Mouse (Mus musculus) embryonic facial prominence, embryonic 15.5 days (tissue): ENCODE results near the gene Rims1. TPM values are rescaled to one million over a fixed set of nuclear protein-coding genes. Genes with fewer than 3 reads are reported as not detected.

Source experiments
- ATAC-seq: fragments of 200-750 bp; cut with Nextera tagmentation; 2 replicates; pipeline ENCODE4 v1.8.0; 2017; ENCODE audit warnings: low read depth, moderate TSS enrichment; ENCODE audit not compliant: insufficient number of reproducible peaks, low FRiP score, low TSS enrichment
- H3K27ac ChIP-seq: fragments of 300-500 bp; sonication (generic); replicated peaks from 2 replicates; pipeline ENCODE4 v1.5.1; 2015; ENCODE audit warnings: mild to moderate bottlenecking, inconsistent platforms
- H3K27me3 ChIP-seq: fragments of 300-500 bp; sonication (generic); 2 replicates; pipeline ENCODE4 v1.6.1; 2015; ENCODE audit warnings: inconsistent platforms
- H3K36me3 ChIP-seq: fragments of 300-500 bp; sonication (generic); 2 replicates; pipeline ENCODE4 v1.6.1; 2015; ENCODE audit warnings: mild to moderate bottlenecking, inconsistent platforms
- H3K4me1 ChIP-seq: fragments of 300-500 bp; sonication (generic); 2 replicates; pipeline ENCODE4 v1.6.1; 2015; ENCODE audit warnings: inconsistent platforms
- H3K4me2 ChIP-seq: fragments of 300-500 bp; sonication (generic); replicated peaks from 2 replicates; pipeline ENCODE4 v1.6.1; 2015; ENCODE audit warnings: mild to moderate bottlenecking, inconsistent platforms
- H3K4me3 ChIP-seq: fragments of 300-500 bp; sonication (generic); replicated peaks from 2 replicates; pipeline ENCODE4 v1.5.1; 2015; ENCODE audit warnings: mild to moderate bottlenecking, inconsistent platforms
- H3K9ac ChIP-seq: fragments of 300-500 bp; sonication (generic); 2 replicates; pipeline ENCODE4 v1.6.1; 2015; ENCODE audit warnings: inconsistent platforms
- H3K9me3 ChIP-seq: fragments of 300-500 bp; sonication (generic); replicated peaks from 2 replicates; pipeline ENCODE4 v1.6.1; 2016; ENCODE audit warnings: inconsistent platforms
- WGBS: fragments of 180-500 bp; shearing (Covaris S2); methylation state at CpG from one replicate; pipeline ENCODE4 v1.1.7; 2015; 5-methylcytosine and 5-hydroxymethylcytosine counted together
- polyA plus RNA-seq: library from polyadenylated mRNA; unstranded; fragments of >200 nt; fragmentation: Nextera tagmentation; extraction: Ambion mirVana; gene quantifications from 2 replicates; pipeline ENCODE4 v1.2.1, GENCODE M21; 2015

Gene Rims1
- polyA plus RNA-seq, 1 experiment from 2014 or later, result 1.9 TPM

DNA sequence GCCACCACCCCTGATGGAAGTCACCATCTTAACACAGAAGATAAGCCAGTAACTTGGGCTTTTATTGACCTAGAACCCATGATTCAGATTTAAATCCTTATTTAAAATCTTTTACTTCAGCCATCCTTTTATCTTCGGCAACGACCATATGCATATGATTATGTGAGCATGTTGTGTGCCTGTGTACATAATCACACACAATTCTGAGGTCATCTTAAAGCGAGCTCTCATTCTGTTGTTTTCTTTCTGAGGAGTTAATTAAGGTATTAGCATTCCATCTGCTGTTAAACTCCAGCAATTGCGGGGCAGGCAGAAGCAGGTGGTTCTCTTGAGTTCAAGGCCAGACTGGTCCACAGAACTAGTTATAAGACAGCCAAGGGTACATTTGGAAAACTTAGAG lies 452.1 kb downstream of the Rims1 start:
- 56% methylated on average over 4 of the region's 4 CpGs for WGBS
- Histone ChIP-seq H3K27me3 (no peaks in the 10 kb centered on the region), H3K4me1 (no peaks in the 10 kb centered on the region), H3K9me3 (no peaks in the 10 kb centered on the region), H3K27ac (no peak overlapping the region), H3K4me3 (no peak overlapping the region), H3K9ac (no peak overlapping the region), H3K36me3 (no peaks in the 10 kb centered on the region), H3K4me2 (no peak overlapping the region)
- no peak for ATAC-seq

DNA sequence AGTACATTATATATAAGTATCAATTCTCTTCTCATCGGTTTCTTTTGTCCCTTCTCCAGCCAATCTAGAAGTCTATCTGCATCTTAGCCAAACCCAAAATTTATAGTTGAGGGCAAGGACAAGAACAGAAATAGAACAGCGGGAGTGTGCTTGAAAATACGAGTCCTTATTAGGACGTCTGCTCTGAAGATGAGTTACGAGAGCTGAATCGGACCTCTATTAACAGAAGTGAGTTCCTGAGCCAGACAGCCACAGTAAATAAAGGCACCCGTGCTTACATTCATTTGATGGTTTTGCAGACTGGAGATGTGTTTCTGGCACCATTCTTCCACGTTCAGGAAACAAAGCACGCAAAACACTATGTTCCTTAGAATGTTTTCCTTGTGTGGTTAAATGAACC lies 466.9 kb downstream of the Rims1 start:
- H3K9ac ChIP-seq, result no peak overlapping the region
- H3K9me3 ChIP-seq, result no peaks in the 10 kb centered on the region
- 73% methylated on average over 9 of the region's 9 CpGs for WGBS
- no peaks in the 10 kb centered on the region for H3K4me1 ChIP-seq
- no peaks in the 10 kb centered on the region for H3K27me3 ChIP-seq
- no peak for ATAC-seq
- no peak overlapping the region for H3K4me2 ChIP-seq
- H3K4me3 ChIP-seq, result no peak overlapping the region
- H3K36me3 ChIP-seq, result no peaks in the 10 kb centered on the region
- H3K27ac ChIP-seq, result no peak overlapping the region

DNA sequence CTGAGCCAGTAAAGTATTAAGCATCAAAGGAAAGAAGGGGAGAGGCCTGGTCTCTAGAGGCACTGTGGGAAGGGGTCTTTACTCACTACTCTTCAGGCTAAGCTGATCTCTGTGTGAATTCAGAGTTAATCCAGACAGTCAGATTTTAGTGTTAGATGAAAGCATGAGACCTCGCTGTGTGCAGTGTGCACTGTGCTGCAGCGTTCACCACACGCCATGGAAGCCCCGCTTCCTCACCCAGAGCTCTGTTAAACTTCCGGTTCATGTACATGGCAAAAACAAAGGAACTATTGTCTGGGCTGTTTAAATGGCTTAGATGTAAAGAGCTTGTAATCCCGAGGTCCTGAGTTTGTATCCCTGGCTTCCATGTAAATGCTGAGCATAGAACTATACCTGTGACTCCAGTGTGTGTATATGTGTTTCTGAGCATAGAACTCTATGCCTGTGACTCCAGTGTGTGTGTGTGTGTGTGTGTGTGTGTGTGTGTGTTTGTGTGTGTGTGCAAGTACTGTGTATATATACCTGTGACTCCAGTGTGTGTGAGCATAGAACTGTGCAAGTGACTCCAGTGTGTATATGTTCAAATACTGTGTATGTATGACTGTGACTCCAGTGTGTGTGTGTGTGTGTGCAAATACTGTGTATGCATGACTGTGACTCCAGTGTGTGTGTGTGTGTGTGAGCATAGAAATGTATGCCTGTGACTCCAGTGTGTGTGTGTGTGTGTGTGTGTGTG lies 484.7 kb downstream of the Rims1 start:
- H3K36me3 ChIP-seq, result no peaks in the 10 kb centered on the region
- no peaks in the 10 kb centered on the region for H3K9me3 ChIP-seq
- H3K4me3 ChIP-seq, result no peak overlapping the region
- no peak overlapping the region for H3K4me2 ChIP-seq
- no peaks in the 10 kb centered on the region for H3K27me3 ChIP-seq
- no peak for ATAC-seq
- H3K27ac ChIP-seq, result no peak overlapping the region
- no peak overlapping the region for H3K9ac ChIP-seq
- no peaks in the 10 kb centered on the region for H3K4me1 ChIP-seq
- WGBS, result 29% methylated on average over 6 of the region's 6 CpGs

GRCm38 (mm10) chr1:22315537-22315936 lies 490.3 kb downstream of the Rims1 start:
- ATAC-seq, result no peak
- H3K27ac ChIP-seq, result no peak overlapping the region
- no peaks in the 10 kb centered on the region; the same call in 1 of the 2 replicates for H3K4me1 ChIP-seq
- no peak overlapping the region for H3K4me2 ChIP-seq
- H3K9ac ChIP-seq, result no peak overlapping the region
- H3K27me3 ChIP-seq, result no peaks in the 10 kb centered on the region
- no peaks in the 10 kb centered on the region for H3K36me3 ChIP-seq
- H3K9me3 ChIP-seq, result no peaks in the 10 kb centered on the region
- H3K4me3 ChIP-seq, result no peak overlapping the region
- 24% methylated on average over 2 of the region's 2 CpGs for WGBS

- no peaks in the 10 kb centered on the region for H3K27me3 ChIP-seq
- 69% methylated on average over 7 of the region's 7 CpGs for WGBS
- H3K36me3 ChIP-seq, result no peaks in the 10 kb centered on the region
Measured at GRCm38 (mm10) chr1:22311471-22311870, 494.3 kb downstream of the Rims1 start.

GRCm38 (mm10) chr1:22306519-22306918 lies 499.3 kb downstream of the Rims1 start:
- 66% methylated on average over 5 of the region's 5 CpGs for WGBS
- no peak overlapping the region for H3K4me2 ChIP-seq
- no peak overlapping the region for H3K4me3 ChIP-seq
- no peaks in the 10 kb centered on the region for H3K9me3 ChIP-seq
- no peaks in the 10 kb centered on the region for H3K36me3 ChIP-seq
- no peak overlapping the region for H3K9ac ChIP-seq
- H3K27ac ChIP-seq, result no peak overlapping the region
- H3K27me3 ChIP-seq, result no peaks in the 10 kb centered on the region
- ATAC-seq, result no peak
- no peaks in the 10 kb centered on the region for H3K4me1 ChIP-seq

More at GRCm38 (mm10) chr1:22311471-22311870, 494.3 kb downstream of the Rims1 start:
- H3K27ac ChIP-seq, result no peak overlapping the region
- H3K4me1 ChIP-seq, result no peaks in the 10 kb centered on the region; the same call in 1 of the 2 replicates
- no peak overlapping the region for H3K9ac ChIP-seq
- H3K9me3 ChIP-seq, result no peaks in the 10 kb centered on the region
- ATAC-seq, result no peak
- no peak overlapping the region for H3K4me2 ChIP-seq
- H3K4me3 ChIP-seq, result no peak overlapping the region

- H3K27me3 ChIP-seq, result no peaks in the 10 kb centered on the region
- ATAC-seq, result no peak
- H3K4me3 ChIP-seq, result no peak overlapping the region
- H3K9me3 ChIP-seq, result no peaks in the 10 kb centered on the region
- no peak overlapping the region for H3K27ac ChIP-seq
- no peak overlapping the region for H3K9ac ChIP-seq
- no peaks in the 10 kb centered on the region for H3K4me1 ChIP-seq
- 82% methylated on average over 1 of the region's 1 CpGs for WGBS
- no peaks in the 10 kb centered on the region for H3K36me3 ChIP-seq
- no peak overlapping the region for H3K4me2 ChIP-seq
Measured at GRCm38 (mm10) chr1:22305932-22306331, 499.9 kb downstream of the Rims1 start.

DNA sequence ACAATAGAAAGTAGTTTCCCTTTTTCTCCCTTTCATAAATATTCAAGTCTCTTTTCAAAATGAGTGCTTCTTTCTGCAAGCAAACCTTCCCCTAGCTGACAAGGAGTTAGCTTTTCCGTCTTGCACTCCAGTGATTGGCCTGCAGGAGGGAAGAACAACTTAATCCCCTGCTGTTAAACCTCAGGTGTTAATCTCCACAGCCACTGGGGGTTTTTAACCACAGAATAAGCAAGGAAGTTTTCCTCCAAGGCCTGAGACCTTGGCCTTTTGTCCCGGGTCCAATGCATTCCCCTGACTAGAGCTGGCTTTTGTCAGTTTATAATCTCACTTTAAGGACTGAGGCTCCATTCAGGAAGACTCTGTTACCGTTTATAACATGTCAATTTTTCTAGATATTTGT lies 511.8 kb downstream of the Rims1 start:
- WGBS, result 20% methylated on average over 3 of the region's 3 CpGs
- H3K27ac ChIP-seq, result no peak overlapping the region
- no peaks in the 10 kb centered on the region for H3K9me3 ChIP-seq
- H3K27me3 ChIP-seq, result no peaks in the 10 kb centered on the region
- H3K36me3 ChIP-seq, result no peaks in the 10 kb centered on the region
- no peak for ATAC-seq
- no peak overlapping the region for H3K4me2 ChIP-seq
- H3K4me3 ChIP-seq, result no peak overlapping the region
- H3K4me1 ChIP-seq, result no peaks in the 10 kb centered on the region
- no peak overlapping the region for H3K9ac ChIP-seq

- Histone ChIP-seq H3K4me1 (no peaks in the 10 kb centered on the region), H3K36me3 (no peaks in the 10 kb centered on the region), H3K9me3 (no peaks in the 10 kb centered on the region), H3K4me3 (no peak overlapping the region), H3K27ac (no peak overlapping the region), H3K27me3 (no peaks in the 10 kb centered on the region), H3K4me2 (no peak overlapping the region), H3K9ac (no peak overlapping the region)
- ATAC-seq, result no peak
- 80% methylated on average over 2 of the region's 2 CpGs for WGBS
Measured at GRCm38 (mm10) chr1:22293310-22293709, 512.5 kb downstream of the Rims1 start.

- no peaks in the 10 kb centered on the region for H3K4me1 ChIP-seq
- ATAC-seq, result no peak
- 47% methylated on average over 2 of the region's 2 CpGs for WGBS
- no peak overlapping the region for H3K9ac ChIP-seq
- H3K27me3 ChIP-seq, result no peaks in the 10 kb centered on the region
- H3K4me3 ChIP-seq, result no peak overlapping the region
- H3K27ac ChIP-seq, result no peak overlapping the region
- H3K9me3 ChIP-seq, result no peaks in the 10 kb centered on the region
- no peaks in the 10 kb centered on the region for H3K36me3 ChIP-seq
- H3K4me2 ChIP-seq, result no peak overlapping the region
Measured at GRCm38 (mm10) chr1:22286807-22287206, 519.0 kb downstream of the Rims1 start.

DNA sequence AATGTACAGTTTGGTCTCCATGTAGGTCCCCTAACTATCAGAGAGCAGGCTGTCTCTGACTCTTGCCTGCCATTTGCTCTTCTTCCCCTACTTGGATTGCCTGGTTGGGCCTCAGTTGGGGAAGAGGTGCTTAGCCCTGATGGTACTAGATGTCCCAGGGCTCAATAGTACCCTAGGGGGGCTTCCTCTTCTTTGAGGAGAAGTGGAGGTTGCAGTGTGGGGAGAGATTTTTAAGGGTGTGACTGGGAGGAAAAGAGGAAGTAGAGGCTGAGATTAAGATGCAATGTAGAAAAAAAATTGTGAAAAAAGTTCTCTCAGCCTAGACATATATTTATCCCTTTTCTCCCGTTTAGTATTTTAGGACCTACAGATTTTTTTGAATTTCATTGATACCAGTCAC lies 525.8 kb downstream of the Rims1 start:
- H3K9me3 ChIP-seq, result no peaks in the 10 kb centered on the region
- H3K27ac ChIP-seq, result no peak overlapping the region
- no peaks in the 10 kb centered on the region for H3K4me1 ChIP-seq
- no peaks in the 10 kb centered on the region for H3K36me3 ChIP-seq
- no peak overlapping the region for H3K4me3 ChIP-seq
- H3K4me2 ChIP-seq, result no peak overlapping the region
- H3K9ac ChIP-seq, result no peak overlapping the region
- no peak for ATAC-seq
- WGBS, result 72% methylated on average over 1 of the region's 1 CpGs
- H3K27me3 ChIP-seq, result no peaks in the 10 kb centered on the region

GRCm38 (mm10) chr1:22274081-22274480 lies 531.7 kb downstream of the Rims1 start:
- Histone ChIP-seq H3K4me3 (no peak overlapping the region), H3K9ac (no peak overlapping the region), H3K27ac (no peak overlapping the region), H3K4me1 (no peaks in the 10 kb centered on the region), H3K4me2 (no peak overlapping the region), H3K36me3 (no peaks in the 10 kb centered on the region), H3K9me3 (no peaks in the 10 kb centered on the region), H3K27me3 (no peaks in the 10 kb centered on the region)
- no peak for ATAC-seq
- 74% methylated on average over 2 of the region's 2 CpGs for WGBS
